Mouse (Mus musculus): ENCODE data around the gene Tspan4.

Tspan4 gene

DNA sequence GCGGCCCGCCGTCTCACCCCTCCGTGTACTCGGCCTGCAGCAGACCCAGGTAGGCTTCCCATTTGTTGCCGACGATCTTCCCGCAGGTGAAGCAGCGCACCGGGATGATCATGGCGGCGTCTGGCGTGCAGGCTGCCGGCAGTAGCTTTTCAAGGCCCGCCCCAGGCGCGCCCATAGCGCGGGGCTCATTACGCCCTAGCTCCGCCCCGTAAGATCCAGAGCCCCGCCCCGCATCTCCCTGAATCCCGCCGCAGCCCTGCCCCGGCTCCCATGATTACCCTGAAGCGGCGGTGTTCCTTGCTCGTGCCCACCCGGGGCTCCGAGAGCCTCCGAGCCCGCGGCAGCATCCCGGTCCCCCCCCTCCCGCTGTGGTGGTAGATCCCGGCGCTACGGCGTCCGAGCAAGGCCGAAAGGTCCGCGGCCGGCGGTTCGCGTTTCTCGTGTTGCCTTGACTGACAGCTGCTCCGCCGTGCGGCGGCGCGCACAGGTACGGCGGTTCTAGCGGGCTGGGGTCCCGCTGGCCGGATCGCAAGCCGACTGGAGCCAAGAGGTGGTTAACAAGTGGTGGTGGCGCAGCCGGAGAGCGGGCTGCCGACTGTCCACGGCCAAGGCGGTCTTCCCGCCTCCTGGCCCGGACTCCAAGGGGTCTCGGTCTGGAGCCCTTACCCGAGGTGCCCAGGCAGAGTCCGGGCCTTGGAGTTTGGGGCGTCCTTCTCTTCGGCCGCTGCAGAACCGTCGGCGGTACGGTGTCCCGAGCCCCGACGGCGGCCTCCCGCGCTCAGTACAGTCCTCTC lies at the start of gene Tspan4, which contains the start of gene Polr2l:
Gene Tspan4 (plus strand): TSS at position 230 of the 794 bp plus-strand sequence.
Gene Polr2l (minus strand): TSS at position 122 of the 794 bp plus-strand sequence.
- in situ Hi-C loops (cut with MboI; ENCODE audit: low sequenced_read_pairs), result no loop called here

DNA sequence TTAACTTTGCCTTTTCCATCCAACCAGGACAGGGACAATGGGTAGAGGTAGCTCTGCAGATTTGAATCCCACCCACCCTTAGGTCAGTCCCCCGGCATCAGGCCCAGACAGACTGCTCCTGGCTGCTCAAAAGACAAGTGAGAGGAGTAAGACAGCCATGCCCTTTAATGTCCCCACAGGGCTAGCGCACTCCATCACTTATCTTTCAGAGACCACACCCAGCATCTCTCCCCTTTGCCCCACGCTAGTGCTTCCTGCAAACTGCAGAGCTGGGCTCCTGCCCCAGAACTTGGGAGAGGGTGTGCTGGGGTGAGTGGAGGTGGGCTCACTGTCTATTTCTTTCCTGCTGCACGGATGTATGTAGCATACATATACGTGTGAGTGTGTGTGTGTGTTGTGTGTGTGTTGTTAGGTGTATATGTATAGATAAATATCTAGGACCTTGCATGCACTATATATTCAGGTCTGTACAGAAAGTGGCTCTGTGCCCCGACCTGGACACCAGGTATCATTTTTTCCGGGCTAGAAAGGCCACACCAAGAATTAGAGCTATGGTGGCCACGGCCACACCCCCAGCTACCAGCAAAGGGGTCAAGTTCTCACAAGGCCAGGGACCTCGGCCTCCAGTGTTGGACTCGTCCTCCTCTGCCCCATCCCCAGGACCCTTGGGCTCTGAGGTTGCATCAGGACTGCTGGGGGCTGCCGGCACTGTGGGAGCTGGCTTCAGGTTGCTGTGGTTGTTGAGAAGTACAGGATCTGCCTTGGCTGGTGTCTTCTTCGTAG lies 47.9 kb upstream of the Tspan4 start:
- in situ Hi-C loops (cut with MboI; ENCODE audit: low sequenced_read_pairs), result no loop called here

DNA sequence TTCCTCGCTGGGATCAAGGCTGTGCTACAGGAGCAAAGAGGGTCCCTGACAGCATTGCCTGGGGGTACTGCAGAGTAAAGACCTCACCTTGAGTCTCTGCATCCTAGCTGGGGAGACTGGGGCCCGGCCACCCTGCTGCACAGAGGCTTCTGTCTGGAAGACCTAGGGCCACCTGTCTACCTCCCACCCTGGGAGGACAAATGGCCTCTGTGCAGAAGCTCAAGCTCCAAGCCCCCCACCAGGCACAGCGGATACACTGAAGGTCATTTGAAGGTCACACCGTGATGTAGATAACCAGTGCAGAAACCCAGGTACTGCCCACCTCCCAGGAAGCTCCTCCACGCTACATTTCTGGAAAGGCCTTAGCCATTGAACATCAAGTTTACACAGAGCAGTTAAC lies 46.3 kb upstream of the Tspan4 start:
- in situ Hi-C loops (cut with MboI; ENCODE audit: low sequenced_read_pairs), result no loop called here

DNA sequence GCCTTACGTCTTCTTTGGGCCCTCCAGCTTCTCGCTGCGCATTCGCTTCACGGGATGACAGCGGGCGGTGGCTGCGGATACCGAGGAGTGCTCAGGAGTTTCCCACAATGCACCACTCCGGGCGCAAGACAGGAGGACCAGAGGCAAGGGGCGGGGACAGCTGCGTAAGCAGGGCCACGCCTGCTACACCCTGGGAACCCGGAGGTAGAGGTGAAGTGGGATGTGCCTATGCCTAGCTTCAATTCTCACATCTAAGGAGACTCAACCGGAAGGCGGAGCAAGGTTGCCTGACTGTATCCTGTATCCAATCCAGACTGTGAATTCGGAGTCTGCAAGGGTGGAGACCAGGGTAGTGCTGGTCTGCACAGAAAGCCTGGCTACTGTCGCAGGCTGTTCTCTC lies 45.7 kb upstream of the Tspan4 start, which contains the start of gene Cend1:
Gene Cend1 (minus strand): TSS at position 182 of the 400 bp plus-strand sequence.
- in situ Hi-C loops (cut with MboI; ENCODE audit: low sequenced_read_pairs), result no loop called here

DNA sequence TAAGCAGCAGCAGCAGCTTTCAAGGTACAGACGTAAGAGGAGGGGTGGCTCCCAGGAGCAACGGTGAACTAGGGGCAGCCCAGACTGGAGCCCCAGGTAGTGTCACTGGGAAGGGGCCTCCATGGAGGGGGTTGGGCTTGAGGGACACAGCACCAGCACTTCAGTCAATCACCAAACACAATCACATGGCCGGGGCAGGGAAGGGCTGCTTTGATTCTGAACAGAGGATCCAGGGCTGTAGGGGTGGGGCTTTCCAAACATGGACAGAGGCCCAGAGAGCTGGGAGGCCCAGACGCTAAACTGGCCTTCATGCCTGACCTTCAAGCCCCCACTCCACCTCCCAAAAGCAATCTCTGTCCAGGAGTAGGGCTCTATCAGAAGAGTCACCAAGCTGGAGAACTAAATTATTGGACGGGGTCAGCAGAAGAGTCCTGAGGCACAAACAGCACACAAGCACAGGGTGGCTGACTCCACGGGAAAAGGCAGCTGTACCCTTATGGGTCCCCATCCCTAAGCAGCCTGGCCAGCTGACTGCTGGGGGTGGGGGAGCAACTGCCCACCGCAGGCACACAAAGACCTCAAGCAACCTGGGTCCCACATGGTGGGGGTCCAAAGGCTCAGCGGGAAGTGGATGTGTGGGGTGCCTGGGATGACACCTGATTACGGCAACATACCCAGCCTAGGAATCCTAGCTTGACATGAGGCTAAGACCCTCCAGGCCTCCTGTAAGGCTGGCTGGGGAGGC lies 45.0 kb upstream of the Tspan4 start:
- in situ Hi-C loops (cut with MboI; ENCODE audit: low sequenced_read_pairs), result no loop called here

DNA sequence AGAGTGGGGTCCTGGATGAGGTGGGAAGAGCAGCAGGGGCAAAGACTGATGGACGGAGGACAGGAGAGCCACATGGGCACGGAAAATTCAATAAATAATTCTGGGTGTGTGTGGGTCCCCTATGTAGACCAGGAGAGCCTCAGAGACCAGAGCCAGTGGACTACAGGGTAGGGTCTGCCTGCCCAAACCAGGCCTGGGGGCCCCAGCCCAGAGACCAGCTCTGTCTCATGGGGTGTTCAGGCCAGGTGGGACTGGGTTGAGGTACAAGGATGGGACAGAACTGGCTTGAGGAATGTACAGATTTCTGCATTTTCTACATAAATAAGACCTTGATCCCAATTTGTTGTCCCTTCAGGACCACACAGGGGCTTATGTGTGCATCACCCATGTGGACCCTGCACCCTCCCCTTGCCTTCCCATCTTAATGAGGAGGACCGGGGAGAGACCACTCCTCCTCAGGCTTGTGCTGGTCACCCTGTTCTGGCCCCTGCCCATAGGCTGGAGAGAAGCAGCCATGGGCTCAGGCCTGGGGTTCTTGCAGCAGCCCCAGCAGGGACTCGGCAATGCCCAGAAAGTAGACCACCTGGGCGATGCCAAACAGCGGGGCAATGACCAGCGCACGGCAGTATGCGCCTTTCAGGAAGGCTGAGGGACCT lies 44.3 kb upstream of the Tspan4 start:
- in situ Hi-C loops (cut with MboI; ENCODE audit: low sequenced_read_pairs), result no loop called here

DNA sequence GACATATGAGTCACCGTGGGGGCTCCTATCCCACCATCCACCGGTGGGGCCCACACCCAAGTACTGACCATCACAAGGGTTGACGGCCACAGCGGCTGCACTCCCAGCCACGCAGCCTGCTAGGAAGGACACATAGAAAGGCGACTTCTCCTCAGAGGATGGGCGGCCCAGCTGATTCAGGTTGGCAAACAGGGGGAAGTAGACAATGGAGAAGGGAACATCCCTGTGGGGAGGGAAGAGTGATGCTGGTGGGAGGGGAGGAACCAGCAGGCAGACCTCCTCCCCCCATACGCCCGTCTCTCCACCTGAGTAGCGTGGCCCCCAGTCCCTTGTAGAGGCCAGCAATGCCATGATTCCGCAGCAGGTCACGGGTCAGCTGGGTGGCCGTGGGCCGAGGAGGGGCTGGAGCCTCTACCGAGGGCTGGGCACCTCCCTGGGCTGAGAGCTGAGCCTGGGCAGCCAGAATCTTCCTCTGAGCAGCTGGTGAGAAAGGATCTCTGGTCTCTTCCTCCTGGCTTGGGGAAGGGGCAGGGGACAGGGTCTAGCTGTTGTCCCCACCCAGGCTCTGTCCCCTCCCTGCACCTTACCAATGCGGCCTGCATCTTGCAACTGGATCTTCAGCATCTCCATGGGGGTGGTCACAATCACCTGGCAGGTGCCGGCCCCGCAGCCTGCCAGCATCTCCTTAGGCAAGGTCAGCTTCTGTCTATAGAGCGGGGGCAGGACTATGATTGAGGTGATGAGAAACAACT lies 43.4 kb upstream of the Tspan4 start:
- in situ Hi-C loops (cut with MboI; ENCODE audit: low sequenced_read_pairs), result no loop called here

DNA sequence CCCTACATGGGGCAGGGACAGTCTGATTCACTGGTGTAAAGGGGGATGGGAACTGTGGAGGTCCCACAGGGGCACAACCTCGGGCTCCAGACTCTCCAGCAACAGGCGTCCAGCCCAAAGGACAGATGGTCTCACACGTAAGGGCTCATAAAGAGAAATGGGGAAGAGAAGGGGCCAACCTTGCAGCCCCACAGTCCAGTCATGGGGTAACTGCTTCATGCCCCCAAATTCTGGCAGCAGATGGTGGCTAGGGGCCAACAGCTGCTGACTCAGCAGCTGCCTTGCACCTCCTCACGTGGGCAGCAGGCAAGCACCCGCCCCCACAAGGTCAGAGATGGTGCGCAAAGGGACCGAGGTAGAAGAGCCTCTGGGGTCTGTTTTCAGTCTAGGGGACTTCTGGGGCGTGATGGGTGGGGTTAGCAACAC lies 42.8 kb upstream of the Tspan4 start:
- in situ Hi-C loops (cut with MboI; ENCODE audit: low sequenced_read_pairs), result no loop called here

DNA sequence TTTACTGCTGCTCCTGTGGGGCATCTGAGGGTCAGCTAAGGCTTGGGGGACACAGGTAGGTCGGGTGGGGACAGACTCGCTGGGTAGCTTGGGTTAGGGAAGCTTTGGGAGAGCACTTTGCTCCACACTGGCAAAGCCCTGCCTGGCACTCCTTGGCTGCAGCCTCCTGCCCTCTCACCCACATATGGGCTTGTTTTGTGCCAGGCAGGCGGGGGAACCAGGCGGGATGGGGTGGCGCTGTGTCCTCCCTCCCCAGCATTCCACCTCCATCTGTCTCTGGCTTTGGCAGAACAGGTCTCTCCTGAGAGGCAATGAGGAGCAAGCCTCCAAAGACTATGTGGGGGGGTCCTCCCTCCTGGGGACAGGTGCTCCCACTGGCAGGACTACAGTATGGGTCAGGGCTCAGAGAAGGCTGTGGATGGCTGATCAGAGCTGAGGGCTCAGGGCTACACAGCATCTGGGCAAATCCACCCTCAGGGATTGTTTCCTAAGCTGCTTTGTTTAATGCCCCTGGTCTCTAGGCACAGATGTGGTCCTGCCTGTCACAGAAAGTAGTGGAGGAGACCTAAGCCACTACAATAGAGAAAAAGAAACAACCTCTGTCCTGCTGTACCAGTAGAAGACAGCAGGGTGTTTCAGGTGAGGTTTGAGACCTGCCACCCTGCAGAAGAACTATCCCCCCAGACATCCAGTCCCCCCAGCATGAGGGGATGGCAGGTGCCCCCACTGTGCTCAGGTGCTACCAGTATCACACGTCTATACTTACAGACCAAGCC lies 42.1 kb upstream of the Tspan4 start:
- in situ Hi-C loops (cut with MboI; ENCODE audit: low sequenced_read_pairs), result no loop called here

DNA sequence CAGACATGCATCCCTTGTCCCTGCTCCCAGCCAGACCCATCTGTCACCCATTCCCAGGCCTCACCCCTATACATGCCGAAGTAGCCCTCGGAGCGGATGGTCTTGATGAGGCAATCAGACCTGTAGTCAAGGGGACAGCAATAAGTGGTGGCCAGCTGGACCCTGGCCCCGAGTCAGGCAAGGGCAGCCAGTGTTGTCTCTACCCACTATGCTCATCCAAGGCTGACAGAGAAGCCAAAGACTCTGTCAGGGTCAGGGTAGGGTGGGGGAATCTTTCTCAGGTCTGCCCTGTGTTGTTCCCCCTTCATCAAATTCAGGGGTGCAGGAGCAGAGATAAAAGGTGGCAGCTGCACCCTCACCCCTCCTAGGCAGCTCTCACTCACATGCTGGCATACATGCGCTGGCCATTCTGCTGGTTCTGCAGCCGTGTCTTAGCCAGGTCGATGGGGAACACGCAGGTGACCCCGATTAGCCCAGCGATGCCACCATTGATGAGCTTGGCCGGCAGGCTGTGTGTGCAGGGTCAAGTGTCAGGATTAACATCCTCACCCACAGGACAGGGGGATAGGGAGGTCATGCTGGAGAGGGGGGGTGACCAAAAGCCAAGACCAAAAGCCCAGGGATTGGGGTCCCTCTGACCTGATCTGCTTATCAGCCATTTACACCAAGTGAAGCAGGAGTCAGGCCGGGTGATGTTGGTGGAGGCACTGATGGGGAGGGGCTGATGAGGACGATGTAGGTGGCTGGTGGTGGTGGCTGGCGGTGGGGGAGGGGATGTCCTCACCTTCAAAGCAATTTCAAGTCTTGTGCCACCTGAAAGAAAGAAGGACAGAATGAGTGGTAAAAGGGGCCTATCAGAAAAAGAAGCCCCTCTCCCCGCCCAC lies 41.3 kb upstream of the Tspan4 start:
- in situ Hi-C loops (cut with MboI; ENCODE audit: low sequenced_read_pairs), result no loop called here

DNA sequence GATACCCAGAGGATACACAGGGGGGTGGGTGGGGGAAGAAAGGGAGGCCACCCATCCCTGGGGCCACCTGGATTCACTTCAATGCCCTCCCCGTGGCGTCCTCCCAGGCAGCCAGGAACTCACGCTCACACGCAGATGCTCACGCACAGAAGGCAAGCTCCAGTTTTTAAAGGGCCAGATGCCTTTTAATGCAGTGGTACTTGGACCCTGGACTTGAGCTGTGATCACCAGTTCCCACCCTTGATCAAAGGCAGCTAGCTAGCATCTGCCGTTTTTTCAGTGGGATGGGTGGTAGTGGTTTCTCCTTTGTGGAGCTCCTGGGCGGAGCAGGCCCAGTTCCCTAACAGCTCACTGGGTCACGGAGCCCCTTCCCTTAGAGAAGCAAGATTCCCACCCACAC lies 40.6 kb upstream of the Tspan4 start:
- in situ Hi-C loops (cut with MboI; ENCODE audit: low sequenced_read_pairs), result no loop called here

DNA sequence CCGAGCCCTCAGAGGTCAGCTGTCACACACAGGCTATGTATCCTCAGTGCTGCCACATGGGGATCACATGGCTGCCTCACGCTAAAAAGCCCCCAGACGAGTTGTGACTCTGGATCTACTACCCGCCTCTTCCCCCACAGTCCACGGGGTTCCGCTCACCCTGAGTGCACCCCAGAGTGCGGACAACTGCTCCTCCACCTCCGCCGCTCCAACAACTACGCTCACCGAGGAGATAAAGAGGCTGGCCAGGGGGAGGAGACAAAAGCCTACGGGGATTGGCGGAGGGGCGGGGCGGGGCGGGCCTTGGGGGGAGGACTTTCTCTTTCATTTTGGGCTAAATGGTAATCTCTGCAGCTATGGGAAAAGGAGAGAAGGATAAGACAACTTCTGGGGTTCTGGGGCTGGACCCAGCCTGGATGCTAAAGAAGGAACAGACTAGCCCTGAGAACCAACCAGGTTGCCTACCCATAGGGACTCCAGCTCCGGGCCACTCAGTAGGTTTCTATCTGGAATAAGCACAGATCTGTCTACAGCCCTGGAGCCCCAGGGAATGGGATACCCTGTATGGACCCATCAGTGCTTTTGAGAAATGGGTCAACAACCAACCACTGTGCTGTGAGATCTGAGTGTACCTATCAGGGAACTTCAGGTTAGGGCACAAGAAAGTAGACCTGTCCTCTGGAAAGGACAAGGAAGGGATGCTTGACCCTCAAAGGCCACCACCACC lies 39.7 kb upstream of the Tspan4 start:
- in situ Hi-C loops (cut with MboI; ENCODE audit: low sequenced_read_pairs), result no loop called here

DNA sequence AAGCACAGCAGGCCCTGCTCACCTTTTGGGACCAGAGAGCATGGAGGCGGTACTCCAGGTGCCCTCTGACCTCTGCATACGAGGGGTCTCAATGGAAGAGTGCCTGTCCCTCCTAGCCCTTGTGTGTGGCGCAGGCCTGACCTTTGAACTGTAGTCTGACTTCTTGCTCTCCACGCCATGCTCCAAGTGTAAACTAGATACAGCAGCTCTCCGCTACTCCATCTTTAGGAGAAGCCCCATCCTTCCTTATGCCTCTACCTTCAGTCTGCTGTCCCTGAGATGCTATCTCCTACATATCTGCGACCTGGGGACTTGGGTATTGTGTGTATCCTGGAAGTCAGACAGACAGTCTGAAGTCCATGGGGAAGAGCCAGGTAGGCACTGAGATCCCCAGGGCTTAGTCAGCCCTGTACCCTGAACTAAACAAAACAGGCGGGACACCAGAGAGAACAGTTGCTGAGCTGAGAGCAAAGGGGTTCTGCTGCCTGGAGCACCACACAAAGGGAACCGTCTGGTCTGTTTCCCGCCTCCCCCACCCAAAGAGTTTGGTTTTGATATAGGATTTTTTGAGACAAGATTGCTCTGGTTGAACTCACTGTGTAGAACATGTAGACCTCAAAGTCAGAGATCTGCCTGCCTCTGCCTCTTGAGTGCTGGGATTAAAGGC lies 39.1 kb upstream of the Tspan4 start:
- in situ Hi-C loops (cut with MboI; ENCODE audit: low sequenced_read_pairs), result no loop called here

DNA sequence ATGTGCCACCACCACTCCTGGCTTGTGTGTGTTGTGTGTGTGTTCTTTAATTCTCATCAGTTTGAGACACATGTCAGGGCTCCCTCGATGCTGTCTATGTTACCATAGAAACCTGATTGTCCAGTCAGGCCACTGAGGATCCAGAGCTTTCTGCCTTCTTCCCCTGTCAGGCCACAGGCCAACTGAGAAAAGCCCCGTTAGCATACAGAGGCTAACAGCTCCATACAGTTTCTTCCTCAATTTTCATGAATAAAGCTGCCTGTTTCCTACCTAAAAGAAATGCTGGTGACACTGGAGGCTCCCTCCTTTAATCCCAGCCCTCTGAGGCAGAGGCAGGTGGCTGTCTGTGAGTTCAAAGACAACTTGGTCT lies 38.5 kb upstream of the Tspan4 start:
- in situ Hi-C loops (cut with MboI; ENCODE audit: low sequenced_read_pairs), result no loop called here

DNA sequence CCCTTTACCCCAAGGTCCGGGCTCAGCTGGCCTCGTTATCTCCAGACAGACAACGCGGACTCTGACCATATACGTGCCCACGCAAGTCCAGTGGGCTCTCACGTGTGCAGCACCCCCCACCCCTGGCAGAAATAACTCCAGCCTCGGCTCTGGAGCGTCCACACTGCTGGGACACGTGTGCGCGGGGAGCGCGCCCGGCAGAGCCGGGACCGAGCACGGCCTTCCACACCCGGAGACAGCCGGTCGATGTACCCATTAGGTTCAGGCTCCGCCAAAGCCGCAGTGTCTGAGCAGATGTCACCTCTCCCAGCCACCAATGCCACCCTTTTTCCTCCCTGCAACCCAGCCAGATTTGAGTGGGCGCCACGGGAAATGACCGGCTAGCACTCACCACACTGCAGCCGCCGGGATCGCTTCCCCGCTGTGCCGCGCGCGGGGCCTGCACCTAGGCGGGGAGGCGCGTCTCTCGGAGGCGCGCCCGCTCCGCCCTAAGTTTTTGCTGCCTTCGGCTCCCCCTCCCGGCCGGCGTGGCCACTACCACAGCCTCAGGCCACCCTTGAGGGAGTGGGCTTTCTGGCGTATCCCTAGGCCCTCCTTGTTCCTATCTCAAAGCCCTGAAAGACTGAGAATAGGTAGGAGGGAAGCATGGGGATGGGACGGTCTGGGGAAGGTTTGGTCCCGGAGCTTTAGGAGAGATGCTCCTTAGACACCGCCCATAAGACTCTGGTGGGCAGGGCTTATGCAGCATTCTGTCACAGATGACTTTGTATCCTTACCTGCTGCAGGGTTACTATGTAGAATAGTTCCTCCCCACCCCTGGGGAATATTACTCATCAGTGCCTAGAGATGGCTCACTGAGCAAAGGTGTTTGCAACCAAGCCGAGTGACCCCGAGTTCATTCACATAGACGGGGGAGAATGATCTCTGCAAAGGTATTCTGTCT lies 37.6 kb upstream of the Tspan4 start, which contains the start of gene Slc25a22:
Gene Slc25a22 (minus strand): TSS at position 715 of the 943 bp plus-strand sequence.
- in situ Hi-C loops (cut with MboI; ENCODE audit: low sequenced_read_pairs), result no loop called here

All from CH12F3 (cell line).